ENCODE assay signal across 8 mouse cellular contexts in the genomic region with DNA sequence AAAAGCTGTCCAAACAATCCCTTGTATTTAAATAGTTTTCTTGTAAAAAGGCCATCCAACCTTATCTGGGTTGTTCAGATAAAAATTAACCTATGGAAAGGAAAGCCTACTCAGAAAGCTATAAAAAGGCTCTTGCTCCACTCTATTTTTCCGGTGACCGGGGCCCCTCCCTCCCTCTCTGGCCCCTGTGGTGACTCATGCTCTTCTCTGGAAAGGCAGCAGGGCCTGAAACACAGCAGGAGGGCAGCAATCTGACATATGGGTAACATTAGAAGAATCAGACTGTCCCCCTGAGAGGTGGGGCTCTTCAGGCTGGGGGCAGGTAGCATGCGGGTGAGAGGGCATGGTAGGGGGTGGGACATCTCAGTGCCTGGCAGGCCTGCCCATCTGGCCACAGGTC.
DNase-seq lines count a peak whose midpoint lies in the region; ATAC-seq and TF ChIP-seq lines count a peak whose summit lies in the region.
"Had no signal": no experiment of that assay in that cellular context is flagged by ENCODE, and none has a peak within 500 bp of the region (broad histone marks: within the 10 kb centered on the region; RNA-seq: fewer than 3 reads in every experiment).

No protein-coding gene starts in this region.

- peaks cover 19% of the 10 kb centered on the region for H3K4me1 ChIP-seq in lung, adult 2 months (ENCODE audit: control insufficient read depth, insufficient read depth, low read length)
- peaks cover 13% of the 10 kb centered on the region; the same call in 1 of the 2 replicates for H3K4me1 ChIP-seq in midbrain, embryonic 15.5 days

- ATAC-seq in midbrain, embryonic 15.5 days (replicated peaks), result no peak

- no peak overlapping the region for H3K9ac ChIP-seq in midbrain, embryonic 15.5 days
- H3K9ac ChIP-seq: embryonic facial prominence, embryonic 12.5 days had no signal

- H3K4me2 ChIP-seq in midbrain, embryonic 15.5 days, result no peak overlapping the region
- H3K4me2 ChIP-seq: embryonic facial prominence, embryonic 12.5 days had no signal

- intact Hi-C loops in gastrocnemius, postnatal 14 days (cut with DNase I; ENCODE audit: low total_unique reads), result no loop called here

- no peak overlapping the region for H3K27ac ChIP-seq in midbrain, embryonic 15.5 days

- H3K4me3 ChIP-seq in lung, adult 2 months (replicated peaks; ENCODE audit: extremely low read depth, low read depth, low read length), result no peak overlapping the region
- H3K4me3 ChIP-seq in midbrain, embryonic 15.5 days, result no peak overlapping the region
- H3K4me3 ChIP-seq: embryonic facial prominence, embryonic 12.5 days had no signal

- peak; percentile 79 to 93 for DNase-seq in adrenal gland, adult (ENCODE audit: inconsistent age in 2 of 2, low spot score in 1 of 2)
- DNase-seq in cerebellum, adult 11-12 months, result peak; percentile 77
- peak; percentile 51 for DNase-seq in gastrocnemius, postnatal 14 days
- peak; percentile 30 for DNase-seq in kidney, adult 11 months
- DNase-seq in lung, adult 2 months, result peak; percentile 34
- DNase-seq in yolk sac, embryonic 10.5 days (ENCODE audit: low spot score), result peak; percentile 85

- no peaks in the 10 kb centered on the region for H3K27me3 ChIP-seq in midbrain, embryonic 15.5 days (replicated peaks)
- H3K27me3 ChIP-seq: embryonic facial prominence, embryonic 12.5 days had no signal

- H3K9me3 ChIP-seq in midbrain, embryonic 15.5 days, result no peaks in the 10 kb centered on the region
- H3K9me3 ChIP-seq: embryonic facial prominence, embryonic 12.5 days had no signal

- TF ChIP-seq POLR2A in lung, adult 2 months (IDR thresholded peaks at IDR 0.05; ENCODE audit: borderline replicate concordance, extremely low read depth, low read depth, low read length), result no peak

- TF ChIP-seq CTCF in lung, adult 2 months (IDR thresholded peaks at IDR 0.05; ENCODE audit: insufficient read depth, low read length), result no peak

- no peaks in the 10 kb centered on the region for H3K36me3 ChIP-seq in midbrain, embryonic 15.5 days (replicated peaks)
- H3K36me3 ChIP-seq: embryonic facial prominence, embryonic 12.5 days had no signal

- 16% methylated on average over 3 of the region's 3 CpGs for WGBS in lung, adult 2 months
- 45% methylated on average over 3 of the region's 3 CpGs for WGBS in midbrain, embryonic 15.5 days

Comparison
In these comparisons a context has a peak if more than half of its experiments do, and no peak if none do; other contexts are left out.
1. DNase-seq: peak in every context shown above with its lines; median percentile 86 in adrenal gland, adult; 85 in yolk sac, embryonic 10.5 days; 77 in cerebellum, adult 11-12 months; 51 in gastrocnemius, postnatal 14 days; 34 in lung, adult 2 months; 30 in kidney, adult 11 months.